Mouse (Mus musculus) midbrain, postnatal 0 days (tissue): ENCODE measurements around the gene Zfp654. TPM values are rescaled to one million over a fixed set of nuclear protein-coding genes. Genes with fewer than 3 reads are reported as not detected.

ENCODE experiments used
- ATAC-seq: fragments of 200-750 bp; cut with Nextera tagmentation; 2 replicates; pipeline ENCODE4 v1.8.0; 2017; ENCODE audit warnings: moderate number of reproducible peaks, mild to moderate bottlenecking, moderate TSS enrichment, moderate library complexity; ENCODE audit not compliant: low FRiP score
- DNase-seq: peaks from one replicate; pipeline ENCODE4 v3.0.0-alpha.2; 2015; ENCODE audit warnings: low spot score
- H3K27ac ChIP-seq: fragments of 300-500 bp; sonication (generic); 2 replicates; pipeline ENCODE4 v1.5.1; 2014; ENCODE audit warnings: low read depth, mild to moderate bottlenecking, low read length, mixed read lengths
- H3K27me3 ChIP-seq: fragments of 300-500 bp; sonication (generic); 2 replicates; pipeline ENCODE4 v1.6.1; 2014; ENCODE audit warnings: low read length, control low read depth, mixed read lengths; ENCODE audit not compliant: insufficient read depth
- H3K36me3 ChIP-seq: fragments of 300-500 bp; sonication (generic); 2 replicates; pipeline ENCODE4 v1.6.1; 2014; ENCODE audit warnings: low read length, control low read depth, mixed read lengths; ENCODE audit not compliant: insufficient read depth
- H3K4me1 ChIP-seq: fragments of 300-500 bp; sonication (generic); 2 replicates; pipeline ENCODE4 v1.6.1; 2014; ENCODE audit warnings: mild to moderate bottlenecking, control low read depth, antibody characterized with exemption, low read length, mixed read lengths; ENCODE audit not compliant: insufficient read depth
- H3K4me2 ChIP-seq: fragments of 300-500 bp; sonication (generic); 2 replicates; pipeline ENCODE4 v1.6.1; 2014; ENCODE audit warnings: low read depth, mild to moderate bottlenecking, low read length, mixed read lengths; ENCODE audit not compliant: poor library complexity, severe bottlenecking
- H3K4me3 ChIP-seq: fragments of 300-500 bp; sonication (generic); 2 replicates; pipeline ENCODE4 v1.5.1; 2014; ENCODE audit warnings: low read depth, mild to moderate bottlenecking, low read length, moderate library complexity
- H3K9ac ChIP-seq: fragments of 300-500 bp; sonication (generic); replicated peaks from 2 replicates; pipeline ENCODE4 v1.6.1; 2014; ENCODE audit warnings: mild to moderate bottlenecking, low read length, moderate library complexity, mixed read lengths; ENCODE audit not compliant: poor library complexity, severe bottlenecking
- H3K9me3 ChIP-seq: fragments of 300-500 bp; sonication (generic); 2 replicates; pipeline ENCODE4 v1.6.1; 2016; ENCODE audit warnings: low read length, control low read depth
- CTCF ChIP-seq: IDR thresholded peaks from 2 replicates; pipeline ENCODE4 v1.5.1; 2016; ENCODE audit warnings: antibody characterized with exemption, mild to moderate bottlenecking
- WGBS: fragments of 180-500 bp; shearing (Covaris S2); extraction: QIAGEN DNeasy Blood & Tissue Kit; methylation state at CpG from one replicate; pipeline ENCODE4 v1.1.7; 2014; 5-methylcytosine and 5-hydroxymethylcytosine counted together
- polyA plus RNA-seq: library from polyadenylated mRNA; unstranded; fragments of >200 nt; fragmentation: Nextera tagmentation; extraction: Ambion mirVana; gene quantifications from 2 replicates; pipeline ENCODE4 v1.2.1, GENCODE M21; 2015
- total RNA-seq: library from RNA; depleted of rRNA; stranded (reverse); fragments of >200 nt; gene quantifications from 2 replicates; pipeline ENCODE4 v1.2.3, GENCODE M21; 2014

Zfp654 gene
- total and polyA plus RNA-seq, 2 experiments from 2014 or later = 2.7 to 8.4 TPM

GRCm38 (mm10) chr16:64851085-64851562 lies 328 bp downstream of the Zfp654 start:
- peak; percentile 51 for DNase-seq
- Histone ChIP-seq H3K4me2 (peak overlapping the region; percentile 60), H3K4me3 (peak overlapping the region; percentile 94), H3K9ac (peak overlapping the region; percentile 71), H3K27me3 (no peaks in the 10 kb centered on the region), H3K27ac (peak overlapping the region; percentile 87), H3K4me1 (peaks cover 8% of the 10 kb centered on the region; the same call in 1 of the 2 replicates), H3K36me3 (peaks cover 7% of the 10 kb centered on the region), H3K9me3 (no peaks in the 10 kb centered on the region)
- no peak for TF ChIP-seq CTCF
- under 1% methylated on average over 33 of the region's 45 CpGs for WGBS
- ATAC-seq = peak; percentile 63

GRCm38 (mm10) chr16:64850287-64851084 lies 966 bp downstream of the Zfp654 start:
- ATAC-seq (no peak; the same call in 1 of the 2 replicates), DNase-seq (peak; percentile 15)
- Histone ChIP-seq H3K27ac (no peak overlapping the region), H3K27me3 (no peaks in the 10 kb centered on the region), H3K9ac (peak overlapping the region; percentile 71), H3K4me1 (peaks cover 8% of the 10 kb centered on the region; the same call in 1 of the 2 replicates), H3K4me2 (peak overlapping the region; percentile 60), H3K9me3 (no peaks in the 10 kb centered on the region), H3K4me3 (peak overlapping the region; percentile 94), H3K36me3 (peaks cover 1% of the 10 kb centered on the region)
- WGBS = 3% methylated on average over 16 of the region's 16 CpGs
- TF ChIP-seq CTCF = no peak

- DNase-seq = no peak
- H3K36me3 ChIP-seq = no peaks in the 10 kb centered on the region
- no peak overlapping the region for H3K4me2 ChIP-seq
Measured at GRCm38 (mm10) chr16:64845947-64846346, 5.5 kb downstream of the Zfp654 start.

GRCm38 (mm10) chr16:64842374-64842729 lies 9.1 kb downstream of the Zfp654 start:
- Histone ChIP-seq H3K4me1 (no peaks in the 10 kb centered on the region), H3K27me3 (no peaks in the 10 kb centered on the region), H3K27ac (no peak overlapping the region), H3K9me3 (no peaks in the 10 kb centered on the region), H3K4me3 (no peak overlapping the region), H3K36me3 (no peaks in the 10 kb centered on the region), H3K9ac (no peak overlapping the region), H3K4me2 (no peak overlapping the region)
- 98% methylated on average over 3 of the region's 3 CpGs for WGBS
- ATAC-seq (no peak), DNase-seq (no peak)
- 0 out of 2 replicates have a peak, but pooled peaks have one; percentile 9 for TF ChIP-seq CTCF

More at GRCm38 (mm10) chr16:64845947-64846346, 5.5 kb downstream of the Zfp654 start:
- TF ChIP-seq CTCF = peak; percentile 37; the same call in 1 of the 2 replicates
- 89% methylated on average over 8 of the region's 8 CpGs for WGBS
- no peaks in the 10 kb centered on the region for H3K9me3 ChIP-seq
- H3K27ac ChIP-seq = no peak overlapping the region
- H3K4me1 ChIP-seq = 0 out of 2 replicates have a peak, but pooled peaks cover 3% of the 10 kb centered on the region
- no peak overlapping the region for H3K9ac ChIP-seq
- H3K27me3 ChIP-seq = no peaks in the 10 kb centered on the region
- H3K4me3 ChIP-seq = no peak overlapping the region
- ATAC-seq = no peak

GRCm38 (mm10) chr16:64841481-64842373 lies 9.7 kb downstream of the Zfp654 start:
- 95% methylated on average over 5 of the region's 5 CpGs for WGBS
- ATAC-seq = no peak
- no peaks in the 10 kb centered on the region for H3K4me1 ChIP-seq

More at GRCm38 (mm10) chr16:64841481-64842373, 9.7 kb downstream of the Zfp654 start:
- no peak for TF ChIP-seq CTCF
- Histone ChIP-seq H3K27me3 (no peaks in the 10 kb centered on the region), H3K9me3 (no peaks in the 10 kb centered on the region), H3K4me2 (no peak overlapping the region), H3K27ac (no peak overlapping the region), H3K36me3 (no peaks in the 10 kb centered on the region), H3K9ac (no peak overlapping the region), H3K4me3 (no peak overlapping the region)
- no peak for DNase-seq
